Mouse (Mus musculus) ES-E14 (cell line): Measurements from ENCODE around the gene Arhgef10l.

ENCODE experiments used
- MAFK ChIP-seq: IDR thresholded peaks from 2 replicates; pipeline ENCODE4 v1.6.1; 2014; ENCODE audit warnings: mild to moderate bottlenecking, low read depth, low read length, inconsistent platforms; ENCODE audit not compliant: insufficient read depth
- ZC3H11A ChIP-seq: IDR thresholded peaks from 2 replicates; pipeline ENCODE4 v1.6.1; 2012; ENCODE audit warnings: low read depth, mild to moderate bottlenecking, inconsistent platforms, low read length, borderline replicate concordance
- ZNF384 ChIP-seq: IDR thresholded peaks from 2 replicates; pipeline ENCODE4 v1.6.1; 2012; ENCODE audit warnings: low read depth, low read length, inconsistent platforms

DNA sequence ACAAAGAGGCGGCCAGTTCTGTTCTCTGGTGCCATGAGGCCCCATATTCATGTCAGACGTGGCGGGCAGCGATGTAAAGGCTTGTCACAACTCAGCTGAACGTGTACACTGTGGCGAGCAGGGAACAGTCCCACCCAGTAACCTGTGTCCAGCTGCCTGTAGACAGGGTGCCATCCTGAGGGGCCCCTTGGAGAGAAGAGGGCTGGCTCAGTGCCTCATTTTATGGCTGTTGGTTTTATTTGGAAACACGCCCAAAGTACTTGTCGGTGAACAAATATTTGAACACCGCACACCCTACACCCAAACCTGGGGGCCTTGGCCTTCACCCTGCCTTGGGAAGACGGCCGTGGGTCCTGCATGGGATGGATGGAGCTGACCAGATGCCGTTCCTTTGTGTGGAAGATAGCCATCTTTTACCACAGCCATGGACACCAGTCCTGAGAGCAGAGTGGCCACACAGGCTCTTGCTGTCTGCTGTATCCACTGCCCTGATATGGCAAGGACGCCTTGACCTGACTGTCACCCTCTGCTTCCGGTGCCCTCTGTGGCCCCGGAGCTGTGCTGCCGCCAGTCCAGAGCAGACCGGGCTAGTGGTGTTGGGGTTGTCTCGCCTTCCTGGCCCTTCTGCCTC, 42.6 kb upstream of the Arhgef10l start:
- TF ChIP-seq ZNF384 (no peak), MAFK (no peak), ZC3H11A (no peak)
